Mouse (Mus musculus): Measurements from ENCODE around the gene Pygl.

DNA sequence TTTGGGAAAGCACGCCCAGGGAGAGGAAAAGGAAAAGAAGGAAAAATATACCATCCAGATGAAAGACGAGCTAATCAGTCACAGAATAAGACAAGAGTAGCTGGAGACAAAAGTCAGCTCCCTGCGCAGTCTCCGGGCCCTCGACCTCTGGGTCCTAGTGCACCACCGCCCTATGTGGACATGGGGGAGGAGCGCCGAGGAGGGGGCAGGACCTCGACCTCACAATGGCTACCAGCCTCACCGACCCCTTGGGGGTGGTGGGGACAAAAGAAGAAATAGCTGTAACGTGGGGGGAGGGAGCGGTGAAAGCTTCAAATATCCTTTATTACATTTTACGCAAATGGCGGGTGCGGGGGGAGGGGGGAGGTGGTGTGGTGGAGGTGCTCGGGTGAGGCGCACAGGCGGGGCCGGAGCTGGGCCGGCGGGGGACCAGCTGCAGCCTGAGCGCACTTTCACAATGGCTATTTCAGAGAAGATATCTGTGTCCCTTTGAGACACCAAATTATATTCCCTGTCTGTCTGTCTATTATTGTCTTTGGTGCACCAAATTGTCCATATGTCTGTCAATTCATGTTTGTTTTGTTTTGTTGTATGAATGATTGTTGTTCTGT, 47.0 kb downstream of the Pygl start:
- TF ChIP-seq CTCF (IDR thresholded peaks at IDR 0.05; ENCODE audit: control insufficient read depth, insufficient read depth, insufficient replicate concordance, low read depth, low read length) (no peak), POLR2A (IDR thresholded peaks at IDR 0.05; ENCODE audit: control insufficient read depth, low read depth, low read length) (no peak)

Measured in testis, adult 2 months (tissue).